Mouse (Mus musculus) thymus, adult 2 months (tissue): ENCODE measurements at regions not wholly inside any gene's neighbourhood (a gene's known extent, or its start where the extent isn't known, plus 50 kb on each side); places are given as distances from the start of the nearest gene placed in this dataset.
A peak's percentile ranks its signal among the peaks of the same experiment; 100 is the strongest.

Experiments
- DNase-seq: peaks from one replicate; pipeline ENCODE4 v3.0.0; 2021
- H3K27ac ChIP-seq: fragments of 200-500 bp; 2 replicates; pipeline ENCODE4 v1.5.1; 2012; ENCODE audit warnings: low read length, control low read depth; ENCODE audit not compliant: control insufficient read depth, insufficient read depth
- H3K27me3 ChIP-seq: fragments of 200-500 bp; 2 replicates; pipeline ENCODE4 v1.6.1; 2012; ENCODE audit warnings: mild to moderate bottlenecking, low read length, moderate library complexity, mixed read lengths; ENCODE audit not compliant: control insufficient read depth, insufficient read depth
- H3K36me3 ChIP-seq: fragments of 200-500 bp; 2 replicates; pipeline ENCODE4 v1.6.1; 2012; ENCODE audit warnings: mild to moderate bottlenecking, low read length, moderate library complexity; ENCODE audit not compliant: control insufficient read depth, insufficient read depth
- H3K4me1 ChIP-seq: fragments of 200-500 bp; replicated peaks from 2 replicates; pipeline ENCODE4 v1.6.1; 2012; ENCODE audit warnings: low read length; ENCODE audit not compliant: control insufficient read depth, insufficient read depth
- H3K4me3 ChIP-seq: fragments of 200-500 bp; 2 replicates; pipeline ENCODE4 v1.5.1; 2012; ENCODE audit warnings: mild to moderate bottlenecking, low read length, control low read depth, moderate library complexity; ENCODE audit not compliant: control insufficient read depth, insufficient read depth
- CTCF ChIP-seq: fragments of 200-500 bp; IDR thresholded peaks from 2 replicates; pipeline ENCODE4 v1.5.1; 2012; ENCODE audit warnings: mild to moderate bottlenecking, control low read depth, low read length, moderate library complexity, borderline replicate concordance; ENCODE audit not compliant: control insufficient read depth, poor library complexity, insufficient read depth; ENCODE audit errors: extremely low read depth
- POLR2A ChIP-seq: fragments of 200-500 bp; IDR thresholded peaks from 2 replicates; pipeline ENCODE4 v1.6.1; 2012; ENCODE audit warnings: mild to moderate bottlenecking, low read length, control low read depth, moderate library complexity; ENCODE audit not compliant: control insufficient read depth, poor library complexity, insufficient read depth; ENCODE audit errors: extremely low read depth
- WGBS: fragments of 180-500 bp; shearing (Covaris S2); methylation state at CpG from one replicate; pipeline ENCODE4 v1.1.7; 2018; 5-methylcytosine and 5-hydroxymethylcytosine counted together

GRCm38 (mm10) chr4:56086306-56086705, 554.0 kb upstream of the Klf4 start:
- Histone ChIP-seq H3K36me3 (no peaks in the 10 kb centered on the region), H3K27ac (no peak overlapping the region), H3K4me3 (no peak overlapping the region), H3K4me1 (no peaks in the 10 kb centered on the region), H3K27me3 (no peaks in the 10 kb centered on the region)
- TF ChIP-seq POLR2A (no peak), CTCF (no peak)
- DNase-seq, result no peak

GRCm38 (mm10) chr4:56084205-56084604, 551.9 kb upstream of the Klf4 start:
- WGBS, result 95% methylated on average over 1 of the region's 1 CpGs
- Histone ChIP-seq H3K36me3 (no peaks in the 10 kb centered on the region), H3K4me1 (no peaks in the 10 kb centered on the region), H3K4me3 (no peak overlapping the region), H3K27ac (no peak overlapping the region), H3K27me3 (no peaks in the 10 kb centered on the region)
- no peak for TF ChIP-seq POLR2A
- TF ChIP-seq CTCF, result no peak
- DNase-seq, result no peak

GRCm38 (mm10) chr4:56082411-56082810, 550.1 kb upstream of the Klf4 start:
- WGBS, result 94% methylated on average over 5 of the region's 5 CpGs
- H3K4me1 ChIP-seq, result no peaks in the 10 kb centered on the region
- TF ChIP-seq CTCF, result no peak
- TF ChIP-seq POLR2A, result no peak

GRCm38 (mm10) chr4:56080960-56081359, 548.7 kb upstream of the Klf4 start:
- no peak for TF ChIP-seq POLR2A
- TF ChIP-seq CTCF, result no peak
- WGBS, result 9% methylated on average over 3 of the region's 3 CpGs
- Histone ChIP-seq H3K4me1 (no peaks in the 10 kb centered on the region), H3K27ac (no peak overlapping the region), H3K36me3 (no peaks in the 10 kb centered on the region), H3K4me3 (no peak overlapping the region), H3K27me3 (no peaks in the 10 kb centered on the region)
- no peak for DNase-seq

More at GRCm38 (mm10) chr4:56082411-56082810, 550.1 kb upstream of the Klf4 start:
- no peaks in the 10 kb centered on the region for H3K36me3 ChIP-seq
- H3K4me3 ChIP-seq, result no peak overlapping the region
- H3K27me3 ChIP-seq, result no peaks in the 10 kb centered on the region
- no peak for DNase-seq
- no peak overlapping the region for H3K27ac ChIP-seq

- WGBS, result 34% methylated on average over 6 of the region's 6 CpGs
- no peak overlapping the region for H3K27ac ChIP-seq
- no peaks in the 10 kb centered on the region for H3K27me3 ChIP-seq
- DNase-seq, result peak; percentile 23
- H3K4me3 ChIP-seq, result no peak overlapping the region
- H3K36me3 ChIP-seq, result no peaks in the 10 kb centered on the region
- H3K4me1 ChIP-seq, result peaks cover 7% of the 10 kb centered on the region
- no peak for TF ChIP-seq CTCF
- TF ChIP-seq POLR2A, result no peak
These were observed 538.5 kb upstream of the Klf4 start for GRCm38 (mm10) chr4:56070664-56071334.

GRCm38 (mm10) chr4:56068859-56069258, 536.6 kb upstream of the Klf4 start:
- TF ChIP-seq POLR2A (no peak), CTCF (no peak)
- Histone ChIP-seq H3K27ac (no peak overlapping the region), H3K36me3 (no peaks in the 10 kb centered on the region), H3K4me3 (no peak overlapping the region), H3K4me1 (peaks cover 7% of the 10 kb centered on the region), H3K27me3 (no peaks in the 10 kb centered on the region)
- no peak for DNase-seq
- WGBS, result 96% methylated on average over 4 of the region's 4 CpGs

- DNase-seq, result no peak
- Histone ChIP-seq H3K27me3 (no peaks in the 10 kb centered on the region), H3K4me3 (no peak overlapping the region), H3K27ac (no peak overlapping the region), H3K4me1 (no peaks in the 10 kb centered on the region), H3K36me3 (no peaks in the 10 kb centered on the region)
- TF ChIP-seq CTCF (no peak), POLR2A (no peak)
- 96% methylated on average over 4 of the region's 4 CpGs for WGBS
These were observed 532.4 kb upstream of the Klf4 start for GRCm38 (mm10) chr4:56064657-56065056.
